ENCODE assay signal across 8 mouse cellular contexts in the genomic region with DNA sequence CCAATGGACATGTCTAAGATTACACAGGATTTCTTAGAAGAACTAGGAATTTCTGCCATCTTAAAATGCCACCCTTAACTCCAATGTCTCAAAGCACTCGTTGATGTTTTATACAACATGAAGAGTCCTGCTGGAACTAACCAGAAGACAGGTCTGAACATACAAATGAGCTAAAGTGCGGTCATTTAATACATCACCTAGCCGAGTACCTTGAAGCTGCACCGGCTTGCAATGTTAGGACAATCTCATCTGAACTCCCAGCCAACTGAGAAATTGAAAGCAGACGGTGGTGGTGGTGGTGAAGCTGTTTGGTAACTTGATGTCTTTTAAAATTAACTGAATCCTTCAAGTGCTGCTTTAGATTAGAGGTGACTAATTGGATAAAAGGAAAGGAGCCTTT. TPM values are rescaled to one million over a fixed set of nuclear protein-coding genes. Genes with fewer than 3 reads are reported as not detected.
A peak's percentile ranks its signal among the peaks of the same experiment; 100 is the strongest.
DNase-seq lines count a peak whose midpoint lies in the region; ATAC-seq and TF ChIP-seq lines count a peak whose summit lies in the region.

No protein-coding gene starts in this region.

- peak overlapping the region; percentile 82 for H3K4me2 ChIP-seq in heart, embryonic 16.5 days (ENCODE audit: low read depth, low read length)
- peak overlapping the region; percentile 100 for H3K4me2 ChIP-seq in hindbrain, postnatal 0 days (ENCODE audit: low read depth, low read length)
- H3K4me2 ChIP-seq in midbrain, embryonic 15.5 days: peak overlapping the region; percentile 99

- intact Hi-C loops in heart, postnatal 25 days (cut with DNase I): no loop called here

- no peaks in the 10 kb centered on the region for H3K36me3 ChIP-seq in heart, embryonic 16.5 days (ENCODE audit: control insufficient read depth, insufficient read depth)
- no peaks in the 10 kb centered on the region for H3K36me3 ChIP-seq in hindbrain, postnatal 0 days (ENCODE audit: insufficient read depth, low read length)
- no peaks in the 10 kb centered on the region for H3K36me3 ChIP-seq in midbrain, embryonic 15.5 days (replicated peaks)

- no peak for ATAC-seq in heart, embryonic 16.5 days (replicated peaks; ENCODE audit: extremely low read depth, insufficient read depth, low FRiP score)
- no peak for ATAC-seq in hindbrain, postnatal 0 days
- no peak for ATAC-seq in midbrain, embryonic 15.5 days (replicated peaks)

- H3K27me3 ChIP-seq in heart, embryonic 16.5 days (ENCODE audit: control insufficient read depth, insufficient read depth, low read length): no peaks in the 10 kb centered on the region
- H3K27me3 ChIP-seq in hindbrain, postnatal 0 days (ENCODE audit: insufficient read depth, low read length): no peaks in the 10 kb centered on the region
- 0 out of 2 replicates have a peak, but pooled peaks cover 10% of the 10 kb centered on the region for H3K27me3 ChIP-seq in midbrain, embryonic 15.5 days (replicated peaks)

- DNase-seq in heart, postnatal 25 days (ENCODE audit: low spot score): no peak
- no peak for DNase-seq in hindbrain, postnatal 0 days (ENCODE audit: low spot score)
- DNase-seq in thymus, postnatal 14 days: no peak
- DNase-seq in thymus, postnatal 4 days: no peak
- DNase-seq in layer of hippocampus, postnatal 10 days (ENCODE audit: low spot score in 2 of 2): no peak

- no peak for TF ChIP-seq CTCF in hindbrain, postnatal 0 days (IDR thresholded peaks at IDR 0.05; ENCODE audit: low read depth)

- peak overlapping the region; percentile 63 for H3K9ac ChIP-seq in heart, embryonic 16.5 days (ENCODE audit: low read length)
- H3K9ac ChIP-seq in hindbrain, postnatal 0 days (replicated peaks; ENCODE audit: low read length): no peak overlapping the region; the same call in 1 of the 2 replicates
- H3K9ac ChIP-seq in midbrain, embryonic 15.5 days: no peak overlapping the region

- peaks cover 18% of the 10 kb centered on the region for H3K4me1 ChIP-seq in heart, embryonic 16.5 days (ENCODE audit: control insufficient read depth, insufficient read depth, low read length)
- peaks cover 3% of the 10 kb centered on the region for H3K4me1 ChIP-seq in brown adipose tissue, adult 24 weeks (ENCODE audit: control insufficient read depth, insufficient read depth, insufficient read length, low read length)
- no peaks in the 10 kb centered on the region for H3K4me1 ChIP-seq in hindbrain, postnatal 0 days (ENCODE audit: insufficient read depth, low read length)
- peaks cover 5% of the 10 kb centered on the region for H3K4me1 ChIP-seq in midbrain, embryonic 15.5 days

- WGBS in heart, embryonic 16.5 days: 44% methylated on average over 5 of the region's 5 CpGs
- WGBS in hindbrain, postnatal 0 days: 57% methylated on average over 5 of the region's 5 CpGs
- 50% methylated on average over 5 of the region's 5 CpGs for WGBS in midbrain, embryonic 15.5 days

- peak overlapping the region; percentile 72 for H3K4me3 ChIP-seq in heart, embryonic 16.5 days (ENCODE audit: low read length)
- peak overlapping the region; percentile 72 for H3K4me3 ChIP-seq in brown adipose tissue, adult 24 weeks (ENCODE audit: insufficient read depth, low read depth, low read length)
- peak overlapping the region; percentile 68 for H3K4me3 ChIP-seq in hindbrain, postnatal 0 days (ENCODE audit: low read length)
- H3K4me3 ChIP-seq in midbrain, embryonic 15.5 days: peak overlapping the region; percentile 94; the same call in 1 of the 2 replicates

- H3K9me3 ChIP-seq in heart, embryonic 16.5 days (replicated peaks; ENCODE audit: control insufficient read depth, low read length): no peaks in the 10 kb centered on the region
- no peaks in the 10 kb centered on the region for H3K9me3 ChIP-seq in hindbrain, postnatal 0 days (ENCODE audit: low read length)
- no peaks in the 10 kb centered on the region for H3K9me3 ChIP-seq in midbrain, embryonic 15.5 days

- H3K27ac ChIP-seq in heart, embryonic 16.5 days (ENCODE audit: low read length): no peak overlapping the region; the same call in 1 of the 2 replicates
- no peak overlapping the region for H3K27ac ChIP-seq in brown adipose tissue, adult 24 weeks (replicated peaks; ENCODE audit: low read depth, low read length)
- H3K27ac ChIP-seq in hindbrain, postnatal 0 days: no peak overlapping the region
- no peak overlapping the region for H3K27ac ChIP-seq in midbrain, embryonic 15.5 days

RNA-seq across cellular contexts. Expression of a gene that starts 0.8 kb away (rescaled TPM):
- polyA plus RNA-seq in heart, embryonic 16.5 days (2015; fragmentation: Nextera tagmentation; extraction: Ambion mirVana): 19.6 and 22.0 TPM in 2 replicates
- 10 to 100 TPM; 50.9 to 59.9 TPM for total RNA-seq in heart, postnatal 25 days (2021)
- 2.9 and 3.0 TPM in 2 replicates for polyA plus RNA-seq in brown adipose tissue, adult 24 weeks (2012; ENCODE audit: insufficient read depth, insufficient read length, missing spikeins)
- 5.6 and 7.0 TPM in 2 replicates for total RNA-seq in hindbrain, postnatal 0 days (2014; rRNA removed)
- polyA plus RNA-seq in hindbrain, postnatal 0 days (2015; fragmentation: Nextera tagmentation; extraction: Ambion mirVana): 2.6 and 3.1 TPM in 2 replicates
- 0.56 and 1.1 TPM in 2 replicates for polyA plus RNA-seq in midbrain, embryonic 15.5 days (2015; fragmentation: Nextera tagmentation; extraction: Ambion mirVana)
- total RNA-seq in layer of hippocampus, postnatal 10 days (2021): 1 to 10 TPM; 3.7 to 3.9 TPM
